Mouse (Mus musculus) liver, embryonic 11.5 days (tissue): Measurements from ENCODE around the gene Obsl1. TPM values are rescaled to one million over a fixed set of nuclear protein-coding genes. Genes with fewer than 3 reads are reported as not detected.
A peak's percentile ranks its signal among the peaks of the same experiment; 100 is the strongest.

Source experiments
- ATAC-seq: fragments of 200-750 bp; cut with Nextera tagmentation; replicated peaks from 2 replicates; pipeline ENCODE4 v1.8.0; 2017; ENCODE audit warnings: moderate number of reproducible peaks, mild to moderate bottlenecking, moderate TSS enrichment, moderate library complexity; ENCODE audit not compliant: low FRiP score
- DNase-seq: peaks from one replicate; pipeline ENCODE4 v3.0.0-alpha.2; 2017; ENCODE audit warnings: low spot score
- H3K27ac ChIP-seq: fragments of 300-500 bp; sonication (generic); 2 replicates; pipeline ENCODE4 v1.5.1; 2014; ENCODE audit warnings: mild to moderate bottlenecking, low read depth, low read length, control low read depth
- H3K27me3 ChIP-seq: fragments of 300-500 bp; sonication (generic); replicated peaks from 2 replicates; pipeline ENCODE4 v1.6.1; 2014; ENCODE audit warnings: low read length, mixed read lengths; ENCODE audit not compliant: control insufficient read depth, insufficient read depth
- H3K36me3 ChIP-seq: fragments of 300-500 bp; sonication (generic); 2 replicates; pipeline ENCODE4 v1.6.1; 2014; ENCODE audit warnings: mild to moderate bottlenecking, low read length, moderate library complexity, mixed read lengths; ENCODE audit not compliant: control insufficient read depth, insufficient read depth
- H3K4me1 ChIP-seq: fragments of 300-500 bp; sonication (generic); replicated peaks from 2 replicates; pipeline ENCODE4 v1.6.1; 2014; ENCODE audit warnings: low read length, mixed read lengths; ENCODE audit not compliant: control insufficient read depth, insufficient read depth
- H3K4me2 ChIP-seq: fragments of 300-500 bp; sonication (generic); 2 replicates; pipeline ENCODE4 v1.6.1; 2014; ENCODE audit warnings: mild to moderate bottlenecking, control low read depth, moderate library complexity
- H3K4me3 ChIP-seq: fragments of 300-500 bp; sonication (generic); 2 replicates; pipeline ENCODE4 v1.5.1; 2014; ENCODE audit warnings: low read depth, low read length, control low read depth
- H3K9ac ChIP-seq: fragments of 300-500 bp; sonication (generic); 2 replicates; pipeline ENCODE4 v1.6.1; 2014; ENCODE audit warnings: low read depth, low read length, control low read depth
- H3K9me3 ChIP-seq: fragments of 300-500 bp; sonication (generic); 2 replicates; pipeline ENCODE4 v1.6.1; 2016; ENCODE audit warnings: low read length, inconsistent platforms, mixed read lengths; ENCODE audit not compliant: control insufficient read depth
- WGBS: fragments of 180-500 bp; shearing (Covaris S2); extraction: QIAGEN DNeasy Blood & Tissue Kit; methylation state at CpG from one replicate; pipeline ENCODE4 v1.1.7; 2014; 5-methylcytosine and 5-hydroxymethylcytosine counted together
- polyA plus RNA-seq: library from polyadenylated mRNA; unstranded; fragments of >200 nt; fragmentation: Nextera tagmentation; extraction: Ambion mirVana; gene quantifications from 2 replicates; pipeline ENCODE4 v1.2.1, GENCODE M21; 2014

The Obsl1 gene
- polyA plus RNA-seq, 1 experiment from 2014 or later = 45.6 TPM

- ATAC-seq (peak; percentile 35), DNase-seq (peak; percentile 67)
- H3K27me3 ChIP-seq = peaks cover 63% of the 10 kb centered on the region
- H3K27ac ChIP-seq = peak overlapping the region; percentile 64
- peak overlapping the region; percentile 37 for H3K9ac ChIP-seq
- WGBS = 4% methylated on average over 42 of the region's 42 CpGs
- H3K4me2 ChIP-seq = peak overlapping the region; percentile 68
- H3K4me1 ChIP-seq = peaks cover 34% of the 10 kb centered on the region
- no peaks in the 10 kb centered on the region for H3K36me3 ChIP-seq
- peak overlapping the region; percentile 38 for H3K4me3 ChIP-seq
- H3K9me3 ChIP-seq = no peaks in the 10 kb centered on the region
Observed at GRCm38 (mm10) chr1:75458025-75458788, 48.0 kb downstream of the Obsl1 start.

GRCm38 (mm10) chr1:75457710-75458024 is 48.6 kb downstream of the Obsl1 start:
- DNase-seq (no peak), ATAC-seq (no peak)
- peak overlapping the region; percentile 38; the same call in 1 of the 2 replicates for H3K4me3 ChIP-seq
- H3K27me3 ChIP-seq = peaks cover 69% of the 10 kb centered on the region
- peaks cover 30% of the 10 kb centered on the region for H3K4me1 ChIP-seq
- peak overlapping the region; percentile 34; the same call in 1 of the 2 replicates for H3K9ac ChIP-seq
- peak overlapping the region; percentile 68 for H3K4me2 ChIP-seq
- 7% methylated on average over 7 of the region's 10 CpGs for WGBS
- H3K36me3 ChIP-seq = no peaks in the 10 kb centered on the region
- H3K9me3 ChIP-seq = no peaks in the 10 kb centered on the region
- H3K27ac ChIP-seq = peak overlapping the region; percentile 64; the same call in 1 of the 2 replicates

- DNase-seq (no peak), ATAC-seq (no peak)
- Histone ChIP-seq H3K36me3 (no peaks in the 10 kb centered on the region), H3K9me3 (no peaks in the 10 kb centered on the region), H3K27ac (no peak overlapping the region; the same call in 1 of the 2 replicates), H3K27me3 (peaks cover 76% of the 10 kb centered on the region), H3K4me2 (no peak overlapping the region), H3K4me1 (peaks cover 25% of the 10 kb centered on the region), H3K9ac (0 out of 2 replicates have a peak overlapping the region, but pooled peaks have one; percentile 9), H3K4me3 (no peak overlapping the region)
- WGBS = 11% methylated on average over 14 of the region's 14 CpGs
Observed at GRCm38 (mm10) chr1:75456746-75457564, 49.3 kb downstream of the Obsl1 start.

- no peaks in the 10 kb centered on the region for H3K36me3 ChIP-seq
- no peak overlapping the region for H3K27ac ChIP-seq
- no peaks in the 10 kb centered on the region for H3K9me3 ChIP-seq
- peaks cover 86% of the 10 kb centered on the region for H3K27me3 ChIP-seq
- ATAC-seq (no peak), DNase-seq (no peak)
- no peak overlapping the region for H3K9ac ChIP-seq
- no peak overlapping the region for H3K4me2 ChIP-seq
- H3K4me1 ChIP-seq = peaks cover 29% of the 10 kb centered on the region
- 19% methylated on average over 5 of the region's 5 CpGs for WGBS
- H3K4me3 ChIP-seq = no peak overlapping the region
Observed at GRCm38 (mm10) chr1:75455948-75456347, 50.3 kb downstream of the Obsl1 start.

- DNase-seq (no peak), ATAC-seq (no peak)
- no peak overlapping the region for H3K4me3 ChIP-seq
- H3K4me1 ChIP-seq = peaks cover 34% of the 10 kb centered on the region
- H3K4me2 ChIP-seq = no peak overlapping the region
- no peaks in the 10 kb centered on the region for H3K36me3 ChIP-seq
- H3K27ac ChIP-seq = no peak overlapping the region
- H3K9ac ChIP-seq = no peak overlapping the region
- 62% methylated on average over 3 of the region's 3 CpGs for WGBS
- no peaks in the 10 kb centered on the region for H3K9me3 ChIP-seq
- H3K27me3 ChIP-seq = peaks cover 91% of the 10 kb centered on the region
Observed at GRCm38 (mm10) chr1:75455433-75455832, 50.8 kb downstream of the Obsl1 start.

GRCm38 (mm10) chr1:75451900-75452299 is 54.4 kb downstream of the Obsl1 start:
- H3K4me1 ChIP-seq = peaks cover 49% of the 10 kb centered on the region
- no peaks in the 10 kb centered on the region for H3K9me3 ChIP-seq
- H3K4me2 ChIP-seq = peak overlapping the region; percentile 73; the same call in 1 of the 2 replicates
- no peak for ATAC-seq
- no peaks in the 10 kb centered on the region for H3K36me3 ChIP-seq
- no peak overlapping the region for H3K9ac ChIP-seq
- no peak overlapping the region for H3K27ac ChIP-seq
- 56% methylated on average over 5 of the region's 5 CpGs for WGBS
- DNase-seq = no peak
- no peak overlapping the region for H3K4me3 ChIP-seq
- peaks cover 95% of the 10 kb centered on the region for H3K27me3 ChIP-seq

GRCm38 (mm10) chr1:75450314-75451005 is 55.8 kb downstream of the Obsl1 start, which contains the start of gene Asic4:
Gene Asic4, plus strand, starts transcription at chr1:75450436.
- Histone ChIP-seq H3K27me3 (peaks cover 84% of the 10 kb centered on the region), H3K27ac (no peak within 1 kb of the TSS; the same call in 1 of the 2 replicates), H3K9me3 (no peaks in the 10 kb centered on the region), H3K4me2 (peak within 1 kb of the TSS; percentile 73), H3K36me3 (no peaks in the 10 kb centered on the region), H3K4me1 (peaks cover 58% of the 10 kb centered on the region), H3K9ac (peak within 1 kb of the TSS; percentile 50), H3K4me3 (peak within 1 kb of the TSS; percentile 49)
- peak; percentile 60 for ATAC-seq
- 4% methylated on average over 35 of the region's 35 CpGs for WGBS
- peak; percentile 55 for DNase-seq

GRCm38 (mm10) chr1:75449377-75450135 is 56.7 kb downstream of the Obsl1 start:
- WGBS = 3% methylated on average over 8 of the region's 8 CpGs

More at GRCm38 (mm10) chr1:75449377-75450135, 56.7 kb downstream of the Obsl1 start:
- Histone ChIP-seq H3K27ac (no peak overlapping the region), H3K27me3 (peaks cover 76% of the 10 kb centered on the region), H3K9ac (0 out of 2 replicates have a peak overlapping the region, but pooled peaks have one; percentile 50), H3K9me3 (no peaks in the 10 kb centered on the region), H3K36me3 (no peaks in the 10 kb centered on the region), H3K4me1 (peaks cover 67% of the 10 kb centered on the region), H3K4me2 (peak overlapping the region; percentile 73), H3K4me3 (peak overlapping the region; percentile 49)
- peak; percentile 51 for DNase-seq
- no peak for ATAC-seq
